Mouse (Mus musculus): ENCODE measurements around the gene Slc35f6.
"Not testable (repeated sequence)": the region's sequence is repeated elsewhere in the genome, so short reads cannot be mapped to it uniquely, and the experiment has no call there.

The Slc35f6 gene

DNA sequence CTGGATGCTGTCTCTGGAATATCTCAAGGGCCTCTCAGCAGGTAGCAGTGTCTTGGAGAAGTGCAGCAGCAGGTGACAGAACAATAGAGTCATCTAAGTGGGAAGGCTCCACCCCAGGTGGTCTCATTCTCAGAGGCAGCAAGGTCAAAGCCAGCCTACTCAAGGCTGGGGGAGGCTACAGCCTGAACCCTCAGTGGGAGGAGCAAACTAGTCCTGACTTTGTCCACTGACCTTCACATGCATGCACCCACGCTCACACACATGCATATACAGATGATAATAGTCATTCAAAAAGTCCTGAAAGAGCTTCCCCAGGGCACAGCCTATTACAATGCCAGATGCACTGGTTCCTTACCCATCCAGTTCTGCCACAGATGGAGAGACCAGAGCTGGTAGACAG lies 12.5 kb downstream of the Slc35f6 start:
- DNase-seq = no peak

DNA sequence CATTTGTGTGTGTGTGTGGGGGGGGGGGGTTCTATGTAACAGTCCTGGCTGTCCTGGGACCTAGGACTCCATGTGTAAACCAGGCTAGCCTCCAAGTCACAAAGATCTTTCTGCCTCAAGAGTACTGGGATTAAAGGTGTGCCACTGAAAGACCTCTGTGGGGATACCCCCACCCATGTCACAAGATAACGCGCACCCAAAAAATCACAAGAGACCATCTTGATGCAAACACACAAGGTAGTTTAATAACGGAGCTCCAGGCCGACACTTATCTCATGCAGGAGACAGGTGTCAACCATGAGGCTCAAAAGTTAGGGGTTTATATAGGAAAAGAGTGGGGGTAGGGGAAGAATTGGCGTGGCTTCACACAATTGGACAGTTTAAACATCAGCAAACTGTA lies 13.1 kb downstream of the Slc35f6 start:
- no peak for DNase-seq

DNA sequence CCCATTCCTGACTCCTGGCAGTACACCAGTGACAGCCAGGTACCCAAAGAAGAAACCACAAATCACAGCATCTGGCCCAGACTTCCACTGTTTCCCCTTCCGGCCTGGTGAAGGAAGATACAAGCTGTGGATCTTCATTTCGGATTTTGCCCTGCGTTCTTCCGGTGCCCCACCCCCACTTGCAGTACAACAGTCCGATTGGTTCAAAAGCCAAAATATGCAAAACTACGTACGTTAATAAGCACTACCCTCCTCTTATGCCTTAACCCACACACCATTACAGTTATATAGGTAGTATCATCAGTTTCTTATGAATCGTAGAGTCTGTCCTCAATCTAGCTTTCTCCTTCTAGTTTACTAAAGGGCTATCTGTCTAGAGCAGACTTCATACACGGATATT lies 17.6 kb downstream of the Slc35f6 start:
- no peak for DNase-seq

DNA sequence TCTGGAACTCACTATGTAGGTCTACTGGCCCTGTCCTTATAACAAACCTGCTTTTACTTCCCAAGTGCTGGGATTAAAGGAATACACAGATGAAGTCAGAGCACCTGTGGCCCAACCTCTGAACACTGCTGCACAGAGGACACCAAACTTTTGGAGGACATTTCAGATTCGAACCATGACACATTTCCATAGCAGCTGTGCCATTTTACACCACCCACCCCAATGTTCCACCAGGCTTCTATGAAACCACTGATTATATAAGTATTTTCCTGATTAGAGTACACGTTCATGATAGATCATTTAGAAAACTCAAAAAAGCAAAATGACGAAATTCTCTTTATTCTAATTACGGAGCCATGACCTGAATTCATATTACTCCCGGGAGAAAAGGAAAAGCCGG lies 18.2 kb downstream of the Slc35f6 start:
- DNase-seq = peak; percentile 9

DNA sequence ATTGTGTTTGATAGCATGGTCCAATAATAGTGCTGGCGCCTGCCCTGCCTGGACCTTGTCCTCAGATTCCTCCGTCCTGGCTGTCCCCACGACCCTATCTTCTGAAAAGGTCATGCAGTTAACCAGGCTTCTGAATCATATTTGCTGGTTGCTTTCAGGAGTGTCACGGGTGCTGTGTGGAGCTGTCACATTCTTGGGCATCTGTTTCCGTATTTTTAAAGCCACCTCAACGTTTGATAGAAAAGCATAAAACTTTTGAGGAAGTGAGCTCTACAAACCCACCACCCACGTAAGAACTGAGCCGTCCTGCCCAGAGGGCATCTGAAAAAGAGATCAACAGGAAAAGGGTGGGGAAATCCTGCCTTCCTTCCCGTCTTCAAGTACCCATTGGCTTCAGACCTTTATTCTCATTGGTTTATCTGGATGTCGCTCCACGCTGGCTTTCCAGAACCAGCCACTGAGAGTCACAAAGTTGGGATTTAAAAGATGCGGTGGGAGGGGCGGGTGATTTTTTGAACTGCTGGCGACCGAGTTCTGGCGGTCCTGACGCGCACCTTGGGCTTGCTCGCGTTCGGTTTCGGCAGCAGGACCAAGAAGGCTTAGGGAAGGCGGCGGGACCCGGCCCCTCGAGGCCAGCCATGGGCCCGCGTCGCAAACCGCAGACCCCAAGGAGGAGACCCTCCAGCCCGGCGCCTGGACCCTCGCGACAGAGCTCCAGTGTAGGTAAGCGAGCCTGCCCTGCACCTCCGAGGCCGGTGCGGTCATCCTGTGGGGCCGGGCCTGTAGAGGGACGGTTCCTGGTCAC lies 18.9 kb downstream of the Slc35f6 start, which contains the start of gene Cenpa:
Gene Cenpa (plus strand): TSS at position 387 of the 805 bp plus-strand sequence.
- peak; percentile 85 for DNase-seq

DNA sequence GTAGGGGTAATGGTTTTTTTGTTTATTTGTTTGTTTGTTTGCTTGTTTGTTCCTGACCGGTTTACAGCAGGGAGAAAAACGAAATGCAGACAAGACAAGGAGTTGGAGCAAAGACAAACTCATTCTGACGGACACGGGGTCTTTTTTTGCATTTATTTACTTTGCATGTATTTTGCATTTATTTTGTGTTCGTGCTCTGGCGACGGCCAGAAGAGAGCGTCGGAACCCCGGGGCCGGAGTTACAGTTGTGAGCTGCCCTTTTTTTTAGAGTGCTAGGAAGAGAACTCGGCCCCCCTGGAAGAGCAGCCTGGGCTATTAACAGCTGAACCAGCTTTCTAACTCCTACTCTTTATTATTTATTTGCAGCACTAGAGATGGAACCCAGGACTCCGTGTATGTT lies 19.5 kb downstream of the Slc35f6 start:
- DNase-seq = peak; percentile 13

DNA sequence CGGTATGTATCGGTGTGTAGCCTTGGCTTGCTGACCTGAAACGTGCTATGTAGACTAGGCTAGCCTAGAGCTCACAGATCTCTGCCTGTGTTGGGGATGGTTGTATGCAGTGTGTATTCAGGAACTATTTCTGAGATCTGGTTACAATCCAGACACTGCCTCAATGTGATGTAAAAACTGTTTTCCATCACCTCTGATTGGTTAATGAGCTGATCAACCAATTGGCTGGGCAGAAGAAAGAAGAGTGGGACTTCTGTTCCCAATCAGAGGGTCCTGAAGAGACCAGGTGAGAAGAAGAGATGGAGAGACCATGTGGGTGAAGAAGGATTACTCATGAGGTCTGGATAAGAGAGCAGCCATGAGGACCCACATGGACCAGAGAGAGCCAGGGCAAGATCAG lies 20.0 kb downstream of the Slc35f6 start:
- no peak for DNase-seq

DNA sequence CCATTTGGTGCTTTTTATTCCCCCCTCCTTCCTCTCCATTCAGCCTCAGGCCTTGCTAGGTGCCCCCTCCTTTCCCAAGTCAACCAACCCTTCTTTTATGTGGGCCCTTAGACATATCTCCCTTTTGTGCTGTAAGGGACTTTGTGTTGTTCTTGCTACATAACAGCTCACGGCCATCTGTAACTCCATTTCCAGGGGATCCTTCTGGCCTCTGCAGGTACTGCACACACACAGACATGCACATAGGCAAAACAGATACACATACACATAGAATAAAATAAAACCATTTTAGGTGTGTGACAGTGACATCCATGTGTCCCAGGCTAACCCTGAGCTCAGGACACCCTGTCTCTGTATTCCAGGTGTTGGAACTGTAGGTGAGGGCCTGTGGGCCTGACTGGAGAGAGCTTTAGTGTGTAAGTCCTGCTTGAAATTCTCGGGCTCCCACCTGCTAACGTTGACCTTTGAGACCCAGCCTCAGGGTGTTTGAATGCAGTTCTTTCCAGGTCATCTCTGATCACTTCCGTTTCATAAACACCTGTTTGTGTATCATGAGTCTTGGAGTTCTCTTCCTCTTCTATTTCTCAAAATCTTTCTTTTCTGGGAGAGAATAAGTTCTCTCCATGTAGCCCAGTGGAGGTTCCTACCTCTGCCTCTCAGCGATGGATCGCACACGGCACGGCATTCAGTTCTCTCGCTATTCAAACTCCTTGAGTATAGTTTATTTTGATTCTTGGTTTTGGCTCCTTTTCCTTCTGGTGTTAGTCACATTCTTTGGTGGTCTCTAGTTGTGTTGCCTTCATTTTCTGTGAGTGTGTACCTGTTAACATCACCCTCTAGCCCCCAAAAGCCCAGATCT lies 21.1 kb downstream of the Slc35f6 start:
- DNase-seq = no peak

DNA sequence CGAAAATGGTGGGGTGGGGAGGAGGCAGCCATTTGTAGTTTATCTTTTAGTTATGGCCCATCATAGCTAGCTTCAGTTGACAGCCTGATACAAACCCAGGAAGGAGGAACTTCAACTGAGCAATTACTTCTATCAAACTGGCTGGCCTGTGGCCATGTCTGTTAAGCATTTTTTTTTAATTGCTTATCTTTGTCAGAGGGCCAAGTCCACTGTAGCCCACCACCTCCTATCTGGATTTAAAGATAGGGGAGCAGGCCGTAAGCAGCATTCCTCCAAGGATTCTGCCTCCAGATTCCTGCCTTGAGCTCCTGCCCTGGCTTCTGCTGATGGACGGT lies 21.7 kb downstream of the Slc35f6 start:
- no peak for DNase-seq

DNA sequence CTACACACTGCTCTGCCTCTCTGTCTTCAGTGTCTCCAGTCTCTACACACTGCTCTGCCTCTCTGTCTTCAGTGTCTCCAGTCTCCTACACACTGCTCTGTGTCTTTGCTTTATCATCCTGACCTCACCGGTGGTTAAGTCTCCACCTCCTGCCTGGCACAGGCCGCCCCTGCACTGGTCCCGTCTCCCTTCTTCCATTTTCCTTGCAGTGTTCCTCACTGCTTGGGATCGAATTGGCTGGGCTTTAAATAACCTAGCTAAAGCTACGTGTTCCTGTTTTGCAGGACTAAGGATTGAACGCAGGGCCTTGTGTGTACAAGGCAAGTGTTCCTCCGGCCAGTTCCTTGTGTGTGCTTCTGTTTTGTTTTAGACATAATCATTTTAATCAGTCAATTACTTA lies 22.4 kb downstream of the Slc35f6 start:
- DNase-seq = no peak

DNA sequence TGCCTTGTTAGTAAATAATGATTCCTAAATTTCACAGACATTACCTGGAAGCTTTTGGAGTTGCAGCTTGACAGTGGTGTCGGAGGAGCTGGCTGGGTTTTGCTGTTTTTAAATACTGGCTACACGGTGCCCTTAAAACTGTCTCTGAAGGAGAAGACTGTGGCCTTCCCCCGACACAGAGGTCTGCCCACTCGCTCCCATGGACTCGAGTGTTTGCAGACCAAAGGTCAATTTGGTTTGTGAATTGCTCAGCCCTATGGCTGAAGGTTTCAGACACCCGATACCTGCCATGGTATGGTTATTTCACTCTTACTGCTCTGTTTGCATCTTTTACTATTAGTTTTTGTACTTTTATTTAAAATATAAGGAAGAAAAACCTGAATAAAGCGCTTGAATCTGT lies 26.3 kb downstream of the Slc35f6 start:
- no peak for DNase-seq

DNA sequence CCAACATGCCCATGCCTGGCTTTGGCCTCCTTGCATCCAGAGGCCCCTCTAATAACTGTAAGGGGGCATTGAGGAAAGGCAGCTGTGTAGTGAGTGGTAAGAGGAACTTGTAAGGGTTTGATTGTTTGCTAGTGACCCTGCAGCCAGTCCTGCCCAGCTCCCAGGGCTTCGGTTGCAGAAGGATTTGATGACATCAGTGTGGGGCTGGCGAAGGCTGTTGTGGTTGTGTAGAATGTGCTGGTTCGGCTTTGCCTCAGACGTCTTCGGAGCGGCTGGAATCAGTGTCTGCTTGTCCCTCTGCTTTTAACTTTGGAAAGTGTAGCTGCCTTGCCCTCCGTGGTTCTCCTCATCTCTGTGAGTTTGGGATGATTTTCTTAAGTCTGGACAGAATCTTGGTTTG lies 29.1 kb downstream of the Slc35f6 start:
- DNase-seq = no peak

DNA sequence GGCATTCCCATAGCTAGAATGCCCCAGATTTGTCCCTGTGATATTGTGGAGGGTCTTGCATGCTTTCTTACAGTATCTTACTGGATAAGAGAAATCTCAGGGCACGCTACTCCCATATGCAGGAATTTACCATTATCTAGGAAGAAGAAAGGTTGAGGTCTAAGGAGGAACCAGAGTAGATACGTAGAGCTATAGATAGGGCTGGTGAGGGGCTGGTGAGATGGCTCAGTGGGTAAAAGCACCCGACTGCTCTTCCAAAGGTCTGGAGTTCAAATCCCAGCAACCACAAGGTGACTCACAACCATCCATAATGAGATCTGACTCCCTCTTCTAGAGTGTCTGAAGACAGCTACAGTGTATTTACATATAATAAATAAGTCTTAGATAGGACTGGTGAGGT lies 30.3 kb downstream of the Slc35f6 start:
- not testable (repeated sequence) for DNase-seq

DNA sequence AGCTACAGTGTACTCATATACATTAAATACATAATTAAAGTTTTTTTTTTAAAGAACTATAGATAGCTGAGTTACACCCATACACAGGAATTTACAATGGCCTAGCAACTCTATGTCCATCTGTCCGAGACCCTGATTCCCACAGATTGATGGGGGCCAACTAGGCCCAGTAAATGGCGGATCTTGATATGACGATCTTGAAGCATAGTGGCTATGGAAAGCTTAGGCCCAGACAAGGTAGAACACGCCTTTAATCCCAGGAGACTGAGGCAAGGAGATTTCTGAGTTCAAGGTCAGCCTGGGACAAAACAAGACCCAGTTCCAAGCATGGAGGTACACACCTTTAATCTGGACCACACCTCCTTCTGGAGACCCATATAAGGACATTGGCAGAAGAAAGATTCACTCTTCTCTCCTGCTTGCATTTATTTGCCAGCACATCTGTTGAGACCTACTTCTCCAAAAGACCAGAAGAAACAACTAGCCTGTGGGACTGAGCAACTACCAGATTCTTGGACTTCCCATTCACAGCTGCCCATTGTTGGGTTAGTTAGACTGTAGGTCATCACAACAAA lies 31.1 kb downstream of the Slc35f6 start:
- no peak for DNase-seq

DNA sequence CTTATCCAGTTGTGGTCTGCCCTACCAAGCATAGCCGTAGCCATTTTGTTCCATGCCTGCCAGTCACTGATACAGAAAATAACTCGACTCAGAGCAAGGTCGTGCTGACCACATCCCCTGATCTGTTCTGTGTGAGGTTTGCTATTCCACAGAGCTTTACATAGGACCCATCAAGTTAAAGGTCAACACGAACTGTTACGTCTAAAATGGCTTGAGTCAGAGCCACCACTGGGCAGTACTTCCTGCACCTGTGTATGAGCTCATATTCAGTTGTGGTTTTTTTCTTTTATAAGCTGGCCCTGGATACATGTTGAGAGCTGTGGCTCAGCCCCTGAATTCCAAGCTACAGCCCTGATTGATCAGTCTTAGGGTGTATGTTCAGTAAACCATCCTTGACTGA lies 31.9 kb downstream of the Slc35f6 start:
- DNase-seq = no peak

DNA sequence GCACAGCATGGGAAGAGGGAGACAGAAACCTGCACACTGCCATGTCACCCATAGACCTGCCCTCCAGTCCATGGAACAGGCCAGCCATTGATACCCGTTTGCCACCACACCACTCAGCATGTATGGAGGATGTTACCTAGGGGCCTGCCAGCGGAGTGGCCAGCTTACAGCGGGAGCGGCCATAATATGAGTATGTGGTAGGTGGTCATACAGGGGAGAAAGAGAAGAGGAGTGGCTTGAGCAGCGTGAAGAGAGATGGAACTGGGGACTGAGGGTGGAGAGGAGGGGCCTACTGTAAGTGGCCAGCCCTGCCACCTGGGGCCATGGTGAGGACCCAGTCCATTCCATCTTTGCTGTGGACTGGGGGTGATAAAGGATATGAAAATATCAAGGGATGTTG lies 34.2 kb downstream of the Slc35f6 start:
- no peak for DNase-seq

DNA sequence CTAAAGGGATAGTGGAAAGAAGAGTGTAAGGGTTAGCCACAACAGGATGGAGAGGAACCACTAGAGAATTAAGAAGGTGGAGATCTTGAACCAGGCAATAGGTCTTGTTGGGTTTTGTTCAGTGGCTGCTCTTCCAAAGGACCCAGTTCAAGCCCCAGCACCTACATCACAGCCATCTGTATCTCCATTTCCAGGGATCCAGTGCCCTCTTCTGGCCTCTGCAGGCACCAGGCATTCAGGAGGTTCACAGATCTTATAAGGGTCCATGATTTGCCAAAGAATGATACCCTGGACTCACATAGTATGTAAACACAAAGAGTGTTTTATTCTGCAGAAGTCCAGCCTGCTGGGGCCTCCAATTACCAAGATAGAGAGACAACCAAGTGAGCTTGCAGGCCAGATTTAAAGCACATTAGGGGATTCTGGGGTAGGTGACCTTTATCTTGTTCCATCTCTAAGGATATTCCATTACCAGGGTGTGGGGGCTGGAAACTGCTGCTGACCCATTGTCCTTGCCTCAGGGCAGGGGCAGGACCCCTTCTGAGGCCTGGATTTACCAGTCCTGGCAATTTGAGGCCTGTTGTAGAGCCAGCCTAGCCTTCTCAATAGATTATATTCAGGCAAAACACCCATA lies 35.4 kb downstream of the Slc35f6 start:
- DNase-seq = peak; percentile 29

DNA sequence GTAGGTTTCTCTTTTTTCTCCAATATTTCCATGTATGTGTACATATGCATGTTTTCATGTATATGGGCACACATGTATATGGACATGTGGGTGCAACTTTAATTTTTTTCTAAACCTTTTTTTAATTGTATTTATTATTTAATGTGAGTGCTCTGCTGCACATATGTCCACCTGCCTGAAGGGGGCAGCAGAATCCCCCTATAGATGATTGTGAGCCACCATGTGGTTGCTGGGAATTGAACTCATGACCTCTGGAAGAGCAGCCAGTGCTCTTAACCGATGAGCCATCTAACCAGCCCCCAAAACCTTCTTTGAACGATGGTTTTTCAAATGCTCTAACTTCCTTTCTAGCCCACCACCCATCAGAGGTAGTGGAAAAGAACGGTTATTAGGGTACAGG lies 36.3 kb downstream of the Slc35f6 start:
- DNase-seq = no peak

DNA sequence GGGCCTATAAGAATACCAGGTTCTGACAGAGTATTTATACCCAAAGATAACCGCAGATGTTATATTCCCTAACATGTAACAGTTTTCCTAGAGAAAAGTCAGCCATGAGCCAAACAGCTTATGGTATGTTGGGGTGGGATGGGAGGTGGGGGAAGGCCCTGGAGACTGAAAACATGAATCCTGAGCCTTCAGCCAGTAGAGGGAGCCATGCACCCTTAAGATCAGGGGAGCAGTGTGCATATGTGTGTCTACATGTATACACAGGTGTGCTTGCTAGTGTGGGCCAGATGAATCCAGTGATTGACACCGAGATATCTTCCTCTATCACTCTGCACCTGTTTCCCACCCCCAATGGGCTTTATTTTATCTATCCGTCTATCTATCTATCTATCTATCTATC lies 39.0 kb downstream of the Slc35f6 start:
- DNase-seq = peak; percentile 17

DNA sequence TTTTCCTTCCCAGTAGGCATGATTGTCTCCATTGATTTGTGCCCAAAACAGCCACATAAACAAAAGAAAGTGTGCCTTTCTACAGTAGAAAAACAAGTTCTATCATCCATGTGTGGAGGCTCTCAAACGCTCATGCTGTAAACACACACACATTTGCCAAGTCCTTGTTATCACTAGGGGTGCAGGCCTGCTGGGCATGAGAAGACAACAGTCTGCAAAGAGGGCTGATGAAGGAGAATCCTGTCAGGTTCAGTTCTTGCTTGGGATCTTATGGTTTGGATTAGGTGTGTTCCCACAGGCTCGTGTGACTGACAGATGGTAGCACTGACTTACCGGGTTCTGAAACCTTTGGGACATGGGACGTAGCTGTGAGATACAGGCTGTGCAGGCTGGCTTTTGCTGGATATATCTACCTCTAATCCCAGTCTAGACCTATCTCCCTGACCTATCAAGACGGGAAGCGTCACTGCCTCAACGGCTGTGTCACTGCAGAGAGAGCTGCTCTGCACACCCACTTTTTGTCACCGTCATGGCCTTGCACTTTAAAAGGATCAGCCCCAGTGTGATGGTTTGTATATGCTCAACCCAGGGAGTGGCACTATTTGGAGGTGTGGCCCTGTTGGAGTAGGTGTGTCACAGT lies 52.7 kb downstream of the Slc35f6 start:
- DNase-seq = no peak

DNA sequence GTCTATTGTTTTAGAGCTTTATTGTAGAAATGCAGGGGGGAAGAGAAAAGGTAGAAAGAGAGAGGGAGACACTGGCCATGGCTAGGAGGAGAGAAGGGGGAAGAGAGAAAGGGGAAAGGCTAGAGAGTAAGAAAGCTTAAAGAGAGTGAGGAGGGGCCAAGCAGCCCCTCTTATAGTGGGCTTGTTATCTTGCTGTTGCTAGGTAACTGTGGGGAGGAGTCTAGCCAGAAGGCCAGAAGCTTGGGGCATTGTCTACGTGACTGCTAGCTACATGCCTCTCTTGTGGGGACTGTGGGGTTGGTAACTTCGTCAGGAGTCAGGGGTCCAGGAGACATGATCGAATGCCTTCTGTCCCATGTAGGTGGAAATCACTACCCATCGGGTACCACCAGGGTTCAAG lies 53.6 kb downstream of the Slc35f6 start:
- DNase-seq = not testable (repeated sequence)

DNA sequence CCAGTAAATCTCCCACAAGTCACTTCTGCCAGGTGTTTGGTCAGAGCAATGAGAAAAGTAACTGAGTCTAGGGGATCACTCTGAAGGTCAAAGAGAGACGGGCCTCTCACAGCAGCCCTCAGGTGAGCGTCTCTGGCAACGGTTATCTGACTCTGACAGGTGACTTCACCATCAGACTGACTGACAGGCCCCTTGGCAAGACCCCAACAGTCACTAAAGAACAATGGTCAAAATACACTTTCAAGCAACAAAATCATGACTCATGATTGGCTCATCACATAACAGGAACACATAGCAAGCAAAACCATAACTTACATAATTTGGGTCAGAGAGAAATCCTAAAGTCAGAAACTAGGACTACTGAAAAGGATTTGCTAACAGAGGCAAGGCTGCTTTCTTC lies 54.1 kb downstream of the Slc35f6 start:
- DNase-seq = no peak
